Mouse (Mus musculus): Measurements from ENCODE around the gene Htr2a. TPM values are rescaled to one million over a fixed set of nuclear protein-coding genes. Genes with fewer than 3 reads are reported as not detected.
A peak's percentile ranks its signal among the peaks of the same experiment; 100 is the strongest.

Htr2a gene
- polyA plus RNA-seq, 1 experiment = 0.19 TPM

GRCm38 (mm10) chr14:74696766-74697165 lies 56.1 kb downstream of the Htr2a start:
- Histone ChIP-seq H3K36me3 (ENCODE audit: control insufficient read depth, insufficient read depth, low read length) (no peaks in the 10 kb centered on the region), H3K27ac (ENCODE audit: insufficient read depth, low read length) (no peak overlapping the region), H3K4me3 (ENCODE audit: extremely low read depth, insufficient read depth, insufficient read length) (no peak overlapping the region), H3K4me1 (ENCODE audit: control insufficient read depth, insufficient read depth, insufficient read length) (no peaks in the 10 kb centered on the region), H3K27me3 (ENCODE audit: control insufficient read depth, insufficient read depth, low read length) (no peaks in the 10 kb centered on the region)
- WGBS = 61% methylated on average over 4 of the region's 4 CpGs
- no peak for DNase-seq (ENCODE audit: low read depth in 1 of 2, low spot score in 2 of 2)
- TF ChIP-seq CTCF (IDR thresholded peaks at IDR 0.05; ENCODE audit: extremely low read depth, insufficient read depth, insufficient read length, insufficient replicate concordance) (no peak), POLR2A (IDR thresholded peaks at IDR 0.05; ENCODE audit: low read depth, low read length) (no peak)

DNA sequence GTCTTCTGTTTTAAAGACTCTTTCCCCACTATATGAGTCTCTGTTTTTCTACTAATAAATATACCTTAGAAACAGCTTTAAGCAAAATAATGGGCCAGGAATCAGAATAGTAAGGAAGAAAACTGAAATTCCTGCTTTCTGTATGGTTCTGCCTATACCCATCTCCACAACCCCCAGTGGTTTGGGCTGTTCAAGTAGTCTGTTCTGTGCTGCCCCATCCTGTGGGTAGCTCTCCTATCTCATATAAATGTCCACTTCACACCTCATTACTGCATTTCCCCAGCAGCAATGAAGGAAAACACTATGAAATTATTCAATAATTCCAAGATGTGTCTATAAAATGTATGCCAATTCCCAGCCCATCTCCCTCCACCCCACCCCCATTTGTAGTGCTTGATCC lies 56.8 kb downstream of the Htr2a start:
- TF ChIP-seq CTCF (IDR thresholded peaks at IDR 0.05; ENCODE audit: extremely low read depth, insufficient read depth, insufficient read length, insufficient replicate concordance) = no peak
- no peak for TF ChIP-seq POLR2A (IDR thresholded peaks at IDR 0.05; ENCODE audit: low read depth, low read length)
- H3K4me1 ChIP-seq (ENCODE audit: control insufficient read depth, insufficient read depth, insufficient read length) = no peaks in the 10 kb centered on the region
- no peaks in the 10 kb centered on the region for H3K36me3 ChIP-seq (ENCODE audit: control insufficient read depth, insufficient read depth, low read length)
- DNase-seq (ENCODE audit: low read depth in 1 of 2, low spot score in 2 of 2) = no peak
- H3K4me3 ChIP-seq (ENCODE audit: extremely low read depth, insufficient read depth, insufficient read length) = no peak overlapping the region
- H3K27me3 ChIP-seq (ENCODE audit: control insufficient read depth, insufficient read depth, low read length) = no peaks in the 10 kb centered on the region
- H3K27ac ChIP-seq (ENCODE audit: insufficient read depth, low read length) = no peak overlapping the region

DNA sequence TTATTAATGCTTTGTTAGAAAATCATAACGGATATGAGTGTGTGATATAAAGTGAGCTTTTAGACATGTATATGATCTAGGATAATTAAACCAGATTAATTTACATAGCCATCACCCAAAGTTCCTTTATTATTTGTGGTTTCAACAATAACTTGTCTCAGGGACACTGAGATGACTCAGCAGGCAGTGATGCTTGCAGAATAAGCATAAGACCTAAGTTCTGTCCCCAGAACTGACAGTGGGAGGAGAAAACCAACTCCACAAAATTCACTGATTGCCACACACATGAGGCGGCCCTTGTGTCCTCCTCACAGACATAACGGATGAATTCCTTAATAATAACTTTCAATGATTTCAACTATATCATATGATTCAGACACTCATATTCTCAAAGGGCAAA lies 58.6 kb downstream of the Htr2a start:
- peaks cover 3% of the 10 kb centered on the region; the same call in 1 of the 2 replicates for H3K4me1 ChIP-seq (ENCODE audit: control insufficient read depth, insufficient read depth, insufficient read length)
- no peak overlapping the region for H3K27ac ChIP-seq (ENCODE audit: insufficient read depth, low read length)
- 74% methylated on average over 3 of the region's 3 CpGs for WGBS
- H3K4me3 ChIP-seq (ENCODE audit: extremely low read depth, insufficient read depth, insufficient read length) = no peak overlapping the region
- H3K27me3 ChIP-seq (ENCODE audit: control insufficient read depth, insufficient read depth, low read length) = no peaks in the 10 kb centered on the region
- no peak for TF ChIP-seq POLR2A (IDR thresholded peaks at IDR 0.05; ENCODE audit: low read depth, low read length)
- TF ChIP-seq CTCF (IDR thresholded peaks at IDR 0.05; ENCODE audit: extremely low read depth, insufficient read depth, insufficient read length, insufficient replicate concordance) = no peak
- no peak for DNase-seq (ENCODE audit: low read depth in 1 of 2, low spot score in 2 of 2)
- H3K36me3 ChIP-seq (ENCODE audit: control insufficient read depth, insufficient read depth, low read length) = no peaks in the 10 kb centered on the region

DNA sequence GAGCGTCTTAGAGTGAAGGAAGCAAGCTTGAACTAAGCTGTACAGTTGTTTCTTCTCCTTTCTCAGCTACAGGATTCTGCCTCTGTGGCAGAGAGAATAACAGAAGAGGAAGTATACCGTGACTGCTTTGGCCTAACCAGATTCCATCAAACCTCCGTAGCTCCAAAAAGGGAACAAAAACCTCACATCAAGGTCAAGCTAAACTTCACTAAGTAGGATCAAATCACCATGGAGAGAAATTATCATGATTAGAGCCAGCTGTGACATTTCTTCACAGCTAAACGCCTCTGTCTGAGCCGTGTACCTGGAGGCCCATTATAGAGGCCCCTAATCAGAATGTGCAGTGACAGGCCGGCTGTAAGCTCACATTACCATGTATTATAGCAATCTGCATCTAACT lies 63.3 kb downstream of the Htr2a start:
- TF ChIP-seq CTCF (IDR thresholded peaks at IDR 0.05; ENCODE audit: extremely low read depth, insufficient read depth, insufficient read length, insufficient replicate concordance) (no peak), POLR2A (IDR thresholded peaks at IDR 0.05; ENCODE audit: low read depth, low read length) (no peak)
- Histone ChIP-seq H3K36me3 (ENCODE audit: control insufficient read depth, insufficient read depth, low read length) (no peaks in the 10 kb centered on the region), H3K4me3 (ENCODE audit: extremely low read depth, insufficient read depth, insufficient read length) (no peak overlapping the region), H3K27me3 (ENCODE audit: control insufficient read depth, insufficient read depth, low read length) (no peaks in the 10 kb centered on the region), H3K4me1 (ENCODE audit: control insufficient read depth, insufficient read depth, insufficient read length) (peaks cover 3% of the 10 kb centered on the region; the same call in 1 of the 2 replicates), H3K27ac (ENCODE audit: insufficient read depth, low read length) (no peak overlapping the region)
- WGBS = 21% methylated on average over 6 of the region's 6 CpGs
- DNase-seq (ENCODE audit: low read depth in 1 of 2, low spot score in 2 of 2) = no peak

DNA sequence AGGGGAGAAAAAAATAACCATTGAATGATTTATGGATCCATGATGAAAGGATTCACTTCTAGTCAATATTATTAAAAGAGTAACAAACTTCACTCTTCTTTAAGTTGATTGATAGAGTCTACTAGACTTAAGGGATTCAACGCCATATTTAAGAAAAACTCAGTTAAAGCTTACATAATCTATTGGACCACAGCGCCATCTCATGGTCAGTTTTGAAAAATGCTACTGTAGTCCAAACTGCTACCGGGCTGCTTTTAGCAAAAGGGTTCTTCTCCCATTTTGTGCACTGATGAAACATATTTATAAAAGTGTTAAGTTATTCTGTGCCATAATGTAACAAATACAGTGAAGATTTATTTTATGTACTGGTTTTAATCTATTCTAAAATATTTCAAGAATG lies 68.4 kb downstream of the Htr2a start:
- 9% methylated on average over 3 of the region's 3 CpGs for WGBS
- no peaks in the 10 kb centered on the region for H3K27me3 ChIP-seq (ENCODE audit: control insufficient read depth, insufficient read depth, low read length)

DNA sequence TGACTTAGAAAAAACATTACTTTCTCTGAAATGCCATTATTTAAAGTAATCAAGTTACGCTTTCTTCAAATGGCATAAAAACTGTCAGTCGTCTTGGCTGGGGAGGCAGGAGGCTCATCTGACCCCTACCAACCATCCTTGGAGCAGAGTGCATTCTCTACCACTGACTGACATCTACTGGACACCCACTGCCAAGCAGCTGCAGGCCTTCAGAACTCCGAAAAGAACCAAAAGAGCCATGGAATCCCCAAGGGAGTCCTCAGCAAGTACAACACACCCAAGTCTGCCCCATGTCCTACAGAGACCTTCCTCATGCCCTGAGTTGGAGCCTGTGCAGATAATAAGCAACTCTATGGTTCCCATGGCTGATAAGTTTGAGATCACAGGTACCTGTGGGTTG lies 82.9 kb downstream of the Htr2a start:
- Histone ChIP-seq H3K4me3 (ENCODE audit: extremely low read depth, insufficient read depth, insufficient read length) (no peak overlapping the region), H3K4me1 (ENCODE audit: control insufficient read depth, insufficient read depth, insufficient read length) (no peaks in the 10 kb centered on the region), H3K36me3 (ENCODE audit: control insufficient read depth, insufficient read depth, low read length) (no peaks in the 10 kb centered on the region), H3K27me3 (ENCODE audit: control insufficient read depth, insufficient read depth, low read length) (no peaks in the 10 kb centered on the region), H3K27ac (ENCODE audit: insufficient read depth, low read length) (no peak overlapping the region)
- no peak for DNase-seq (ENCODE audit: low read depth in 1 of 2, low spot score in 2 of 2)
- TF ChIP-seq POLR2A (IDR thresholded peaks at IDR 0.05; ENCODE audit: low read depth, low read length) (no peak), CTCF (IDR thresholded peaks at IDR 0.05; ENCODE audit: extremely low read depth, insufficient read depth, insufficient read length, insufficient replicate concordance) (no peak)
- 85% methylated on average over 3 of the region's 3 CpGs for WGBS

More for the DNA sequence above, 68.4 kb downstream of the Htr2a start:
- Histone ChIP-seq H3K27ac (ENCODE audit: insufficient read depth, low read length) (no peak overlapping the region), H3K4me1 (ENCODE audit: control insufficient read depth, insufficient read depth, insufficient read length) (peaks cover 1% of the 10 kb centered on the region; the same call in 1 of the 2 replicates), H3K36me3 (ENCODE audit: control insufficient read depth, insufficient read depth, low read length) (no peaks in the 10 kb centered on the region), H3K4me3 (ENCODE audit: extremely low read depth, insufficient read depth, insufficient read length) (no peak overlapping the region)
- TF ChIP-seq POLR2A (IDR thresholded peaks at IDR 0.05; ENCODE audit: low read depth, low read length) (no peak), CTCF (IDR thresholded peaks at IDR 0.05; ENCODE audit: extremely low read depth, insufficient read depth, insufficient read length, insufficient replicate concordance) (no peak)
- peak; percentile 11 to 14 for DNase-seq (ENCODE audit: low read depth in 1 of 2, low spot score in 2 of 2)

GRCm38 (mm10) chr14:74731221-74732078 lies 90.8 kb downstream of the Htr2a start:
- no peak overlapping the region for H3K27ac ChIP-seq (ENCODE audit: insufficient read depth, low read length)
- 34% methylated on average over 9 of the region's 9 CpGs for WGBS
- no peak for TF ChIP-seq CTCF (IDR thresholded peaks at IDR 0.05; ENCODE audit: extremely low read depth, insufficient read depth, insufficient read length, insufficient replicate concordance)
- TF ChIP-seq POLR2A (IDR thresholded peaks at IDR 0.05; ENCODE audit: low read depth, low read length) = no peak
- 0 out of 2 replicates have a peak, but pooled peaks cover 1% of the 10 kb centered on the region for H3K36me3 ChIP-seq (ENCODE audit: control insufficient read depth, insufficient read depth, low read length)
- peak overlapping the region; percentile 84 for H3K4me3 ChIP-seq (ENCODE audit: extremely low read depth, insufficient read depth, insufficient read length)
- peak in 1 of 2 experiments; percentile 1 for DNase-seq (ENCODE audit: low read depth in 1 of 2, low spot score in 2 of 2)
- H3K27me3 ChIP-seq (ENCODE audit: control insufficient read depth, insufficient read depth, low read length) = no peaks in the 10 kb centered on the region
- H3K4me1 ChIP-seq (ENCODE audit: control insufficient read depth, insufficient read depth, insufficient read length) = no peaks in the 10 kb centered on the region

All from spleen, adult 2 months (tissue).